Mouse (Mus musculus): ENCODE data around the gene Psd. TPM values are rescaled to one million over a fixed set of nuclear protein-coding genes. Genes with fewer than 3 reads are reported as not detected.

Psd gene
- polyA plus RNA-seq, 1 experiment from 2014 or later = 5.3 TPM

DNA sequence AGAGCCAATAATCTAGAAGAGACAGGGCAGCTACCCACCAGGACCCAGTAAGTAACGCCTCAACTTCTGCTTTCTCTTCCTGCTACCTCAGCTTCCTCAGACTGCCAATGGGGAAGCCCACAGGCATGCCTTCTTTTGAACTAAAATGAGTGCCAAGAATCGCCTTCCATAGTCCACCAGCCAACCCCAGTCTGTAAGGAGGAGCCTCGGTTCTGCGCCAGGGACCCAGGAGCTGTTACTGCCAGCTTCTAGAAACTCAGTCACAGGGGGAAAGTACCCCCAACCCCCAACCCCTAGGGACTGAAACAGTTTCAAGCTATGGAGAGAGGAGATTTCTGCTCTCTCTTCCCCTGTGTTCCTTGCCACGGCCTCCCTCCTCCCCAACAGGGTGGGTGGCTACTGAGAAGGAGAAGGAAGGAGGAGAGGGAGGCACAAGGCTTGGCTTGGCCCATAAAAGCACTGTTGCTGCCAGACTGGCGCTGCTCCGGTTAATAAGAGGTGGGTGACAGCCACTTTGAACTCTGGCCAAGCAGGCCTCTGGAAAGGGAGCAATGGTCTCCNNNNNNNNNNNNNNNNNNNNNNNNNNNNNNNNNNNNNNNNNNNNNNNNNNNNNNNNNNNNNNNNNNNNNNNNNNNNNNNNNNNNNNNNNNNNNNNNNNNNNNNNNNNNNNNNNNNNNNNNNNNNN, 12.5 kb upstream of the Psd start:
- no peak for DNase-seq (ENCODE audit: low spot score)

DNA sequence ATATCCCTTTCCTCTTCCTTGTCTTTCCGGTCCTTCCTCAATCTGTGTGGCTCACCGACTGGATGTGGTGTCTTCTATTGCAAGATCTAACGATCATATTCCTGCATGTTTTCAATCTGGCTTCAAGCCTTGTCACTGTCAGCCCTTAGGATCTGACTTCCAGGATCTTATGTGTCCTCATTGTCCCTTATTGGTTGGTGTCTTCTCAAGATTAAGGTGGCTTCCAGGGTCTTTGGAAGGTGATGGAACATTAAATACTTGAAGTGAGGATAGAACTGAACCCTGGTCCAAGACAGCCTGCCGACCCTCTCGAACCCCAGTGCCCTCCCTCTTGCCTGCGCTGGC, 12.0 kb upstream of the Psd start:
- no peak for DNase-seq (ENCODE audit: low spot score)

DNA sequence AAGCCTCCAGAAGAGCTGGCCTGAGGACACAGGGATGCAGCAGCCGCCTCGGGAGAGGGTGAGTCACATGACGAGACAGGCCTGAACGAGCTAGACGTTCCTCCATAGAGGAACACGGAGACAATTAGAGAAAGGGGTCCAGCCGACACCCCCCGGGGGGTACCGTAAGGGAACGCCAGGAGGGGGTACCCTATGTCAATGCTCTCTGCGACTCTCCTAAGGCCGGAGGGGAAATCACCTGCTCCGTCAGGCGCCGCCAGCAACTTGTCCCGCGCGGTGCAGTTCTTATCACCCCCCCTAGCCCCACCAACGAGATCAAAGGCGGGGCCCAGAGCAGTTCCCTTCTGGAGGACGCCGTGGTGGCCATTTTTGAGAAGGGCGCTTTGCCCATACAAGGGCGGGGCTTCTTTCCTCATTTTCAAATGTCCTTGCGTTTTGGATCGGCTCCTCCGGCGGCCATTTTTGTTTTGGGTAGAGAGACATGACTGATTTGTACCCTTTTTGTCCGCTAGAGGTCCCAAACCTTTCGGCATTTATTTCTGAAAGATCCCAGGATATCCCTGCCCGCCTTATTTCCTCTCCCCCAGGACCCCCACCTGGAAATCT, 11.5 kb upstream of the Psd start, which contains the start of gene Cuedc2:
Cuedc2 (minus strand) TSS at position 372 of the 606 bp plus-strand sequence.
- DNase-seq (ENCODE audit: low spot score) = peak; percentile 96

DNA sequence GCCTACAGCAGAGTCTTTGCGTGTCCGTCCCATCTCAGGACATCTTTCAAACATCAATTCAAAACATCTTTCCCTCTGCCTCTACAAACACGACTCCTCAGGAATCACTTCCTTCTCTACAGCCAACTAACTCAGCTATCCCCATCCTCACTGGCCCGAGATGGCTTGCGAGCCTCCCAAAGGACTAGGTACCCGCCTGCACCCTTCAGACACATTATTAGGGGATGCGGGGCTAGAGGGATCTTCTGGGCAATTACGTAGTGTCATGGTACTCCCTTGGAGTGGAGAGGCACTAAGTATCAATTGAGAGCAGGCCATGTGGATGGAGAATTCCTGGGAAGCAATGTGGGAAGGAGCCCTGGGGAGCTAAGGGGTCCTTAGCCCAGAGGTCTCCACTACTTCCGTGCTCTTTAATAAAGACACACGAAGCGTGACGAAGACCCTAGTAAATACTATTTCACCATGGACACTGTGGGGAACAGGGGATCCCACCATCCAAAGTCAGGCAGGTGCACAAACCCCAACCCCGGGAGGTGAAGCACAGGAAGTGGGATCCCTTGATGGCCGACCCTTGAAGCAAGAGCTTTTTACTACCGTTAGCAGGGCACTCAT, 10.9 kb upstream of the Psd start:
- DNase-seq (ENCODE audit: low spot score) = no peak

DNA sequence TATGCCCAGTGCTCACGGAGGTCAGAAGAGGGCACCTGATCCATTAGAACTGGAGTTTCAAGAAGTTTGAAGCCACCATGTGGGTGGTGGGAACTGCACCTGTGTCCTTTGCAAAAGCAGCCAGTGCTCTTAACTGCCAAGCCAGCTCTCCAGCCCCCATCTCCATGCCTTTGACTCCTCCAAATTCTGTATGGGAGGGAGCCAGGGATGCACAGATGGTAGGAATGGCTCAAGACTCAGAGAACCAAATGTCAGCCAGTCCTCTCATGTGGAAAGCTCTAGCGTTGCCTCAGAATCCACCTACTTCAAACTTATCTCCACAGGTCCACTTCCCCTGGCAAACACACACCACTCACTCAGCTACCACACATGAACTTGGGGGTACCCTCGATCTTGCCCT, 7.0 kb upstream of the Psd start:
- DNase-seq (ENCODE audit: low spot score) = no peak

DNA sequence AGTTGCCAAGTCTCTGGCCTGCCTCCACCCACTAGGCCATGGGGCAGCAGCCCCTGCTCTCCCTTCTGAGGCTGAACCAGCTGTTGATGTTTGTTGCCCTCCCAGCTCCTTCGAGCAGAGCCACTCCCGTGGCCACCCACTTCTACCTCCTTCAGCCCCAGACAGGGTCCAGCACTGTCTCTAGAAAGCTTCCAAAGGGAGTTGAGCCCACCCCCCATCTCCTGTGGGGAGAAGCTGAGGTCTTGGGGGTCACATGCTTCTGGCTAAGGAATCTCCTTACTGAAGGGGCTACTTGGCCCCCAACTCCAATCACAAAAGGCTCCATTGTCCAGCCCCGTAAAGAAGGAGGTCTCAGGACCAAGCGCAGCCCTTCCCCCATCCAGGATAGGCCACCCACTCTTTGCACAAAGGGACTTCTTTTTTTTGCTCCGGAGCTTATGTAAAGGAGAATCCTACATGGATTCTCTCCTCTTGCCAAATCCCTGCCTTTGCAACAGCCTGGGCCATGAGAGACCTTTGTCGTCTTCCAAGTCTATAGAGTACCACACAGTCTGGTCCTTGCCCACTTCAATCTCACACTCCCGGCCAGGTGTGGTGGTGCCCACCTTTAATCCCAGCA, 5.9 kb upstream of the Psd start:
- no peak for DNase-seq (ENCODE audit: low spot score)

DNA sequence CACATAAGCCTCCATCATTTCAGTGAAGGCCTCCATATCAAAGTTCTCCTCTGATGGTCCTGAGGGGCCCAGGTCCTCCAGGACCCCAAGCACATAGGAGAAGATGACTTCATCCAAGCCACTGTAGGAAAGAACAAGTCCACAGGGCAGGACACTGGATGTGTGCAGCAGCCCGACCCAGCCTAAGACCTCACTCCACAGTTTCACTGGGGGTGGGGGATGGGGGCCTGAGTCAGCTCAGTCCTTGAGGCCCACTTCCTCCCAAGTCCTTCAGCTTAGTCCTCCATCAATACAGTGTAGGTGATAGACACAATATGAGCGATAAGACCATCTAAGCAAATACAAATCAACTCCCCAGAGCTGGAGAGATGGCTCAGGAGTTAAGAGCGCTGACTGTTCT, 5.0 kb upstream of the Psd start:
- DNase-seq (ENCODE audit: low spot score) = no peak

DNA sequence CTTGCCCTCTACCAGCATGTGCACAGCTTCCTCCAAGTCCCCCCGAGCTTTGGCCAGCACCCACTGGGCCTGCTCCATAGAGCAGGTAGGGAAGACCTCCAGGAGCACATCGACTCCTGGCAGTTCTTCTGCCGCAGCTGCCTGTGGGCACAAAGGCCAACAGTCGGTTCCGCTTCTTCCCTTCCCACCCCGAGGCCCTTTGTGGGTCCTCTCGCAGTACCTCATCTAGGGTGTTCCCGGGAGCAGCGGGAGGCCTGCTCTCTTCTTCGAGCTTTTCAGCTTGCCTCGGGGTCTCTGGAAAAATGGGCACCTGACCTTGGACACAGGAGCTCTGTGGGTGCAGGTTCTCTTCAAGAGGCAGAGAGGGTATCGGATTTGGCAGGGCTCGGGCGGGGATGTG, 4.4 kb upstream of the Psd start:
- no peak for DNase-seq (ENCODE audit: low spot score)

DNA sequence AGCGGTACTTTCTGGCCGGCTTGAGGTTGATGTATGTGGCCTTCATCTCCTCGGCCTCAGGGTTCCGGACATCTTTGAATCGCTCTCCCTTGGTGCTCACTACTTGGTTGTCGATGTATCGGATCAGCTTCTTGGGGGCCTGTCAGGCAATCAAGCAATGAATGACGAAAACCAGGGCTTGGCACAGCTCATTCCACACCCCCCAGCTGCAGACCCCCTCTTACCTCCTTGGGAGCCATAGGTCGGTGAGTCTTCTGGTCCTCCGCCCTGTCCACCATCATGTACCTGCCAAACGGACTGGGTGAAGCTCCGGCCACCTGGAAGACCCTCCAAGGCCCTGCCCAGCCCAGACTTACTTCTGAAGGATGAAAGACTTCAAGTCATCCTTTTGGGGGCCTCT, 3.7 kb upstream of the Psd start:
- no peak for DNase-seq (ENCODE audit: low spot score)

DNA sequence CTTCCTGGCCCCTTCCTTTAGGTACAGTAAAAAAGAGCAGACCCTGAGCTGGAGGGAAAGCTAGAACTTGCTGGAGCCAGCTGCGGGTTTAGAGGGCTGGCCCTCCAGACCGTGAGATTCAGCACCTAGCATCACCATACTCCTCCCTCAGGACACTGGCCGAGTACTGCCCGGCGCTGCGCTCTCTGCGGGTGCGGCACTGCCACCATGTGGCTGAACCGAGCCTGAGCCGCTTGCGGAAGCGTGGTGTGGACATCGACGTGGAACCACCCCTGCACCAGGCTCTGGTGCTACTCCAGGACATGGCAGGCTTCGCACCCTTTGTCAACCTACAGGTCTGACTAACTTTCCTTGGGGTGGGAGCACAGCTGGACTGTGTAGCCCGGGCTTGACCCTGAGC, 3.0 kb upstream of the Psd start:
- DNase-seq (ENCODE audit: low spot score) = peak; percentile 36

DNA sequence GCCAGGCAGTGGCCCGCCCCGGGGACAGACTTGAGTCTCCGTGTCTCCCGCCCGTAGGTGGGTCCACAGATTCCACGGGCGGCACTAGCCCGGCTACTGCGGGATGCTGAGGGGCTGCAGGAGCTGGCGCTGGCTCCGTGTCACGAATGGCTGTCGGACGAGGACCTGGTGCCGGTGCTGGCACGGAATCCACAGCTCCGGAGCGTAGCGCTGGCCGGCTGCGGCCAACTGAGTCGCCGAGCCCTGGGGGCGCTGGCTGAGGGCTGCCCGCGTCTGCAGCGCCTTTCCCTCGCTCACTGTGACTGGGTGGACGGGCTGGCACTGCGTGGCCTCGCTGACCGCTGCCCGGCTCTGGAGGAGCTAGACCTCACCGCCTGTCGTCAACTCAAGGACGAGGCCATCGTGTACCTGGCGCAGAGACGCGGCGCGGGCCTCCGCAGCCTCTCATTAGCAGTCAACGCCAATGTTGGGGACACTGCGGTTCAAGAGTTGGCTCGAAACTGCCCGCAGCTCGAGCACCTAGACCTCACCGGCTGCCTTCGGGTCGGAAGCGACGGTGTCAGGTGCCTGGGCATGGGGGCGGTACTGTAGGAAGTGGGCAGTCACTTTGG, 2.2 kb upstream of the Psd start:
- no peak for DNase-seq (ENCODE audit: low spot score)

DNA sequence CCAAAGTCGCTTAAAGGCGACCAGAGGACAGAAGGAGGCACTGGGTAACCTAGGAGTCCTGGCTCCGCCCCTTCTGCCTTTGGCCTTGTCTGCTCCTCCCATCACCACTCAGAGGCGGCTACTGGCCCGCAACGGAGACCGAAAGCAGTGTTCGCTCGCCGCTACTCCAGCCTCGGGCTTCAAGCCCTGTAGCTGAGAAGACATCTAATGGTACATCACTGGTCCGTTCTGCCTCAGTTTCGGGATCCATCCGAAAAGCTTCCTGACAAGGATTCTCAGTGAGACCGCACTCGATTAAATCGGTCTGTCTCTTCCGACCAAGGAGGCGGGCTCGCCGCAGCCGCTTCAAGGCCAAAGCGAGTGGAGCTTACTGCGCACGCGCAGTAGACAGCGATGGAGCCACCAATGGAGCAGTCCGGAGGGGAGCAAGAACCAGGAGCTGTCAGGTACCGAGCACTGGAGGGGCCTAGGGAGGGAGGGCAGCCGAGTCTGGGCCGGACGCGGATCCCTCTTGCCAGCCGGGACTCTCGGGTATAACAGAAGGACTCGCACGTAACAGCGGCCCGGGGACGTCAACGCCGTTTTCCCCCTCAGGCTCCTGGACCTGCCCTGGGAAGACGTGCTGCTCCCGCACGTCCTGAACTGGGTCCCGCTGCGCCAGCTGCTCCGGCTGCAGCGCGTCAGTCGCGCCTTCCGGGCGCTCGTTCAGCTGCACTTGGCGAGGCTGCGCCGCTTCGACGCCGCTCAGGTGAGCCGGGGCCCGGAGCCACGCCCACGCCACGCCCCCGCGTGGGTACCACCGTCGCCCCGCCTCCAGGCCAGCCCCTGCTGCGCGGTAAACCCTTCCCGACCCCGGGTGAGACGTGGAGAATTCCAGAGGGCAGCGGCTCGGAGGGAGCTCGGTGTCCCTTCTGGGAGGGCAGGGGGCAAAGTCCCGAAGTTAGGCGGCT, 1.4 kb upstream of the Psd start, which contains the start of gene Fbxl15:
Fbxl15 (plus strand) TSS at position 104 of the 950 bp plus-strand sequence.
- DNase-seq (ENCODE audit: low spot score) = peak; percentile 91

DNA sequence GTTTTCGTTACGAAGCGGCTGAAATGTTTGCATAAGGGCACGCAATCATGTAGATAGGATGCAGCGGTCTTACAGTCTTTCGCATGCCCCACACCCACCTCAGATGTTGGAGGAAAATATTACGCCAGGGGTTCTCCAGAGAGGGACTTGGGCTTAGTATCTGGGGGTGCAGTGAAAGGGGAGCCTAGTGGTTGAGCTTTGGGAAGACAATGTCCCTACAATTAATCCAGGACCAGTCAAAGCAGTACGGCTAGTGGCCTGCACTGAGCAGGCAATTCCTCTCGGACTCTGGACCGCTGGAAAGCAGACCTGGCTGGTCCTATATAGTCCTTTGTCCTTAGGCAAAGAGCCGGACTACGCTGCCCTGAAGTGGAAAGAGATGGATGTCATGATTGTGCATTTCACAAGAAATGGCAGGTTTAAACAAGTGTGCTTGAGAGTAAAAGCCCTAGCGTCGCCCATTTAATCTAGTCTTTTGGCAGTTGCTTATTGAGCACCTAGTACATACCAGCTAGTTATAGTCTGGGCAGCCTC, 642 bp upstream of the Psd start:
- no peak for DNase-seq (ENCODE audit: low spot score)

DNA sequence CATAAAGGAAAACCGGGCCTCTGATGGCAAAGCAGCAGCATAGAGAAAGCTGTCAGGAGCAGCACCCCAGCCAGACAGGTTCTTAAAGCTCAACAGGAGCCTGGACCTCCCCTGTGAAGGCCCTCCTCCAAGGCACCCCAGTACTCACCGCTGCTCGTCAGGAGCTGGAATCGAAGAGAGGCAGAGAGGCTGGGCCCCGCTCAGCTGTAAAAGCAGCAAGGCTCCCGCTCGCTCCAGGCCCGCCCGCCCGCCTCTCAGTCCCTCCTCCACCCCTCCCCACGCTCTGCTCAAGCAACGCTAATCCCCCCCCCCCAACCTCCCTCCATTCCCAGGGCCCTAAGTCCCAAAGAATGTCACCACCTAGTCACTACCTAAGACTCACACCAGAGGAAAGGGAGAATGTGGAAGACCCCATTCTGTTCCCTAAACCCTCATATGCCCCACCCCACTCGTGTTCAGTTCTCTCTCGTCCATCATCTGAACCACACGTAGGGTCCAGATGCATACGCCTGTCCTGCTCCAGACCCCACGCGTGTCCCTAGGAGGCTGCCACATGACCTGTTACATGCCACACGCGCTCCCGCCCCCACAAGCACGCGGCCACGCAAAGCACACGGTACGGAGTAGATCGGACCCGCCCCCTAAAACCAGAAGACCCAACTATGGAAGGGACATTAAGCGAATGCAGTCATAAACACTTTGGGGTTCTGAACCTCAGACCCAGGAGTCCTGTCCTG, 769 bp downstream of the Psd start:
- DNase-seq (ENCODE audit: low spot score) = no peak

DNA sequence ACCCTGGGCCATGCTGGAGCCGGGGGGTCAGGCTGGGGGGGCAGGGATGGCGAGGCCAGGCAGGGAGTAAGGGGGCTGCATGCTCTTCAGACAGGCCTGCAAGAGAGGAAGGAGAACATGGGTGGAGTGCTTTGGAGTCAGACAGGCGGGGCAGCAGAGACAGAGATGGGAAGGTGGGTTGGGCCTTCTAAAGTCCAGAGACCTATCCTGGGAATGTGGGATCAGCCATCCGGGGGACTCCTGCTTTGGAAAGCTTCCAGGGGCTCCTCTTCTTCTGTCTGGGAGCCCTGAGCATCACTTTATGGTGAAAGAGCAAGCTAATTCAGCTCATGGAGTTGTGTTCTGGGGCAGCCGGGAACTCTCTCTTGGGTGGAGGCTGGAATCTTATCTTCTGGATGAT, 2.0 kb downstream of the Psd start:
- DNase-seq (ENCODE audit: low spot score) = no peak

DNA sequence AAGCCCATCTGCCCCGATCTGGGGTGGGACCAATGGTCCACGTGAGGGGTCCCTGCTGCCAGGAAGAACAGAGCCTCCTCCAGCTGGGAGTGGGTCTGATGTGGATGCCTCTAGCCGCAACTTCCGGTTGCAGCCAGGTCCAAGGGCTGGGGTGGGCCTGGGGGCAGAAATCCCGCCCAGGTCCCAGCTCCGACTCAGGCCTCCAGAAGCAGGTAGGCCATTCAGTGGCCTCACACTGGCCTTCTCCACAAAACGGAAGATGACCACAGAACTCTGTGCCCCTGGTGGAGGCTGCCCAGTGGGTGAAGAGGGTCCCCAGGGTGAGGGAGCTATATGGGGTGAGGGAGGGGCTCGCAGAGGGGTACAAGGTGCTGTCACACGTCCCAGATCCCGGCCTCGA, 2.6 kb downstream of the Psd start:
- DNase-seq (ENCODE audit: low spot score) = no peak

DNA sequence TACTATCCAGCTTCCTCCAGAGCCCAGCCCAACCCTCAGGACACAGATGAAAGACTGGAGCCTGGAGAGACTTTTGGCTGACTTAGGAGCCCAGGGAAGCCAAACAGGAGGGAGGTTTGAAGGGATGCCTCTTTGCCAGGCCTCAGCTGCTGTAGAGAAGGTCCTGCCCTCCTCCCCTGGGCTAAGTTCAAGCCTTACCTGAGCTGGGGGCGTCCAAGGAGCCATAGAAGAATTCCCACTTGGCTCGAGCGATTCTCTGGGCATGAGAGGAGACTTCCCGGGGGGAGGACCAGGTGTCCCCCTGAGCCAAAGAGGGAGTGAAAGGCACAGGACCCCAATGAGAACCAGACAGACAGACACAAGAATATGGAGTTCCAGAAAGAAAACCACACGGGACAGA, 3.2 kb downstream of the Psd start:
- no peak for DNase-seq (ENCODE audit: low spot score)

DNA sequence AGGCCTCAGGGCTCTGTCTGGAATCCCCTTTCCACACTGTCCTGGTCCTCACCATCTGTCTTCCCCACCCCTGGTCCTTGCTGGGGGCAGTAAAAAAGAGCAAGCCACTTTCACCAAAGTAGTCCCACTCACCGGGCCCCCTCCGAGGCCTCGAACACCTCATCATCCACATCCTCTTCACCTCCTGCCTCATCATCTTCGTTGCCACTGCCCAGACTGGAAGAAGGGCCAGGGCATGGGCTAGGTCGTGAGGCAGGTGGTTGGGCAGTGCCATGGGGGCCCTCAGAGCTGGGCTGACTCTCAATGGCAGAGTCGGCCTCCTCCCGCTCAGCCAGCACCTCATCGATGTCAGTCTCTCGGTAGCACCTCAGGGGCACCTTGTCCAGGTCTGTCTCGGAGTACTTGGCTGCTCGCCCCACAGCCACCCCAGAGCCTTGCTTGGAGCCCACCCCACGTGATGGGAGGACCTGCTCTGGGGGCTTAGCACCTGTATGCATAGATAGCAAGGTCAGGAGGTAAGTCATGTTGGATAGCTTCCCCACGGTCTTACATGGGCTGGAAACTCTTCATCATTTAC, 3.9 kb downstream of the Psd start:
- DNase-seq (ENCODE audit: low spot score) = no peak

DNA sequence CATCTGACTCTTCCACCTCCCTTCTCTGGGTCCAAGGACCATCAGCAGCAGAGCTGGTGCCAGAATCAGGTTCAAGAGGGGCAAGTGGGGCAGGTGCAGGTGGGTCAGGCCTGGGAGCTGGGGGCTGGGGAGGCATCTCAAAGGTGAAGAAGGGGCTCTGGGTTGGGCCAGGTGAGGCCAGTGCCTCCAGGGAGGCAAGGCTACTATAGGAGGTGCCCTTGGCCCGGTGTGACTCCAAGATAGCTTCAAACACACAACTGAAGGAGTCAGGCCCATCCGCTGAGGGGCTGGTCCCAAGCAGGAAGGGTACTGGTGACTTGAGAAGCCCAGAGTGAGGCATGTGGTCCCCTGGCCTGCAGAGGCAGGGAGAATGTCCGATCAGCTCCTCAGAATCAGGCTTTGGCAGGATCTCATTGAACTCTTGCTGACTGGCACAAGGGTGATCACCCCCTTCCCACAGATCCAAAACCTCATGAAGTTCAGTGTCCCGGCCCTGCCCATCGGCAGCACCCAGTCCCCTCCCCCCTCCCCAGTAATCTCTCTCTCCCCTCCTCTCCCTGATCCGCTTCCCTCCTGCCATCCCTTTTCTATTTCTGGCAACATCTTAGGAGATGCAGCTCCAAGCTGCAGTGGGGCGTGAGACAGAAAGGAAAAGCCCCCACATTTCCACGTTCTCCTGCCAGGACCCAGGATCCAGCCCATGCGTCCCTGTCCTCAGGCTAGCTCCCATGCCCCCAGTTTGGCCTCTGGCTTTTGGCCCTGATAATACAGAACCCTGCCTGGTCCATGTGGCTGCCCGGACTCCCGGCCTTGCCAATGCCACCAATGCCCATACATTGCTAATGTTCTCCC, 4.6 kb downstream of the Psd start:
- DNase-seq (ENCODE audit: low spot score) = no peak
